Mouse (Mus musculus): ENCODE measurements around the gene Asb15.

The Asb15 gene

DNA sequence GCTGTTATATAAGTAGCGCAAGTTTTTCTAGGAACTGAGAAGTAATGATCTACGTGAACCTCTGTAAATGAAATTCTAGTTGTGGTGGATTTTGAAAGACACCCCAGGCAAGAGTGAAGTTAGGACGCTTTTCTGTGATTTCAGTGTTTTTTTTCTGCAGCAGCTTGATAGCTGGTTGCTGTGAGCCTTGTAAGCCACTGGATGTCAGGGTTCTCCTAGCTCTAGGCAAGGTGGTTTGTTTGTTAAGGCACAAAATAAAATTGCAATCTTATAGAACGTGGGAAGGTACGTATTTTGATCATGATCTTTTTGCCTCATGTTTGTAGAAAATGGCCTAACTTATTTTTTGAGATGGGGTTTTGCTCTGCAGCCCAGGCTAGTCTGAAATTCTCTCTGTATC is 41.0 kb downstream of the Asb15 start:
- no peak for DNase-seq (ENCODE audit: low spot score)

DNA sequence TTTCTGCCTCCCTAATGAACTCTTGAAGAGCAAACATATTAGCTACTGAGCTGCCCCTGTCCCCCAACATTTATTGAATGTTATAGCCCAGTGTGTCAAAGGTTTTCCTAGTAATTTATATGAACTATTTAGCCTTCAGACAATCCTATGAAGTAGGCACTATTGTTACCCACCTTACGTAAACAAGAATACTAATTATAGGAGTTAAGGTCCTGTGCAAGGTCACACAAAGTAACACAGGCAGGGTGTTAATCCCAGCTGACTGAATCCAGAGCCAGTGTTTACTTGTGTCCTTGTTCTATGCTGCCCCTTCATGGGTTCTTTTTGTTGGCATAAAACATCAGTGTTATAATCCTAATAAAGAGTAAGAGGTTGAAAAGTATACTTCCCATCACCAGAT is 41.8 kb downstream of the Asb15 start:
- peak; percentile 7 for DNase-seq (ENCODE audit: low spot score)

DNA sequence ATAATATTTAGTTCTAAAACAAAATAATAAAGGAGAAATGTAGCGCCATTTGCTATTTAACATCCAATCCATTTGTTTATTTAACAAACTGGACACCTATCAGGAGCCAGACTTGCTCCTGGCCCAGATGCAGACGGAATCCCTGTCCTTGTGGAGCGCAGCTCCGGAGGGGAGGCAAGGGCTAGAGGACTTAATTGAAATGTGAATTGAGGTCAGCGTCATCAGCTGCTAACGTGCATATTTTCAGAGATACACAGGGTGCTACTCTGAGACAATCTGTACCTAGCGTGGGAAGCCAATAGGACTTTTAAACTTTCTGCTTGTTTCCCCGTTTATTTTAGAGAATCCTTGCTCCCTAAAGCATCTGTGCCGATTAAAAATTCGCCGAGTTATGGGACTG is 42.3 kb downstream of the Asb15 start:
- DNase-seq (ENCODE audit: low spot score) = peak; percentile 9

DNA sequence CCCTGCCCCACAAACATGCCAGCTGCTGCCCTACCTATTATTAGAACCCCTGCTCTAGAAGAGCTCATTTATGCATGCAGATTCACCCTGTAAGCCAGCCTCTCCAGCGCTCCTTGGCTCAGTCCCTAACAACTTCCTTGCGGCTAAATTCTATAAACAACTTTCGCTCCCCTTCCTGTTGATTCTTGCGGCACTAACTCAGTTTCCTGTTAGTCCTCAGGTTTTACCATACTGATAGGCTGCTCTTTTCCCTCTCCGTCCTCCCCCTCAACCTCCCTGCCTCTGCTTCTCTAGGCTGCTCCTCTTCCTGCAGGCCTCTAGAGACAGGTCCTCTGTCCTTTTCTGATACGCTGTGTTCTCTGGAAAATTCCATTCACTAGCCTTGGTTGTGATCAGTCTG is 43.2 kb downstream of the Asb15 start:
- no peak for DNase-seq (ENCODE audit: low spot score)

DNA sequence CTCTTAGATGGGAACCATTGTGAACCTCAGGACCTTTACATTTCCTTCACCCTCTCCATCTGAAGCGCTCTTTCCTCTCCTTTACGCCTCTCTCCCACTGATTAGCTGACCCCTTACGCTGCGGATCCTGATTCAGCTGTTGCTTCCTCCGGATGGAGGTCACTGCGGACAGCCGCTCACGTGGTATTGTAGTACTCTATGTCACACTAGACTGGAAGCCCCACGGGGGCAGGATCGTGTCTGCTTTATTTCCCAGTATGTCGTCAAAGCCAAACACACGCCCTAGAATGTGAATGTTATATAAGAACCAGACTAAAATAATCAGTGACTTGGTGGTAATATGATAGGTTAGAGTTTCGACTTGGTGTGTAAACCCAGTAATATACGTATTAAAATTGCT is 44.5 kb downstream of the Asb15 start:
- DNase-seq (ENCODE audit: low spot score) = no peak

DNA sequence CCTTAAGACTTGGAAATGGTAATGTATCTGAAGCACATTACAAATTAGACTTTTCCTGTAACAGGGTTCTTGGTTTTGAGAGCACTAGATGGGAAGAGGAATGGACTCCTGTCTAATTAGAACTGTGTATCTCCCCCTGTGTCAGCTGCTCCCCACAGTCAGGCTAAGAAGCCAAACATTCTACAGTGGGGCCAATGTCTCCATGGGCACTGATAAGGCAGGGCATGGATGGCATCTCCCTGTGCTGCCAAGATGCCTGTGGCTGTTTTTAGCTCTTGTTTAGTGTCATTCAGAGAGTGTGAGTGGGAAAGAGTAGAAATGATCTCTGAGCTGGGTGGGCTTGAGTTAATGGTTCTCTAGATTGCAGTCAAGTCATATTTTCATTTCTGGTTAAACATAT is 45.4 kb downstream of the Asb15 start:
- DNase-seq (ENCODE audit: low spot score) = no peak

DNA sequence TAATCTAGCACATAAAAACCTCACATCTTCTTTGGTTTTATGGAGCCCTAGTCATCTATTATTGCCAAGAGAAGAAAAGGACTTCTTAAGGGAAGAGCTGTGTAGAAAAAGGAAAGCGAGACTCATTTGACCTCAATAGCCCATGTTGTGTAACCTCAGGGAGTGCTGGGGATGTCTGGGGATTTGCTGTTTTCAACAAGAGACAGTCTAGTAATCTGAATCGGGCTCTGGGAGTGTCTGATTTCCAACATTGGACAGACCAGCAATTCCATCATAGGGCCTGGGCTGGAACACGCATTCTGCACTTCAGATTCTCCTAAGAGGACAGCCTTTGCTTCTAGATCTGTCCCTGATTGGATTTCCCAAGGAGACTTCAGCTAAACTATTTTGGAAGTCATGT is 55.5 kb downstream of the Asb15 start:
- no peak for DNase-seq (ENCODE audit: low spot score)

DNA sequence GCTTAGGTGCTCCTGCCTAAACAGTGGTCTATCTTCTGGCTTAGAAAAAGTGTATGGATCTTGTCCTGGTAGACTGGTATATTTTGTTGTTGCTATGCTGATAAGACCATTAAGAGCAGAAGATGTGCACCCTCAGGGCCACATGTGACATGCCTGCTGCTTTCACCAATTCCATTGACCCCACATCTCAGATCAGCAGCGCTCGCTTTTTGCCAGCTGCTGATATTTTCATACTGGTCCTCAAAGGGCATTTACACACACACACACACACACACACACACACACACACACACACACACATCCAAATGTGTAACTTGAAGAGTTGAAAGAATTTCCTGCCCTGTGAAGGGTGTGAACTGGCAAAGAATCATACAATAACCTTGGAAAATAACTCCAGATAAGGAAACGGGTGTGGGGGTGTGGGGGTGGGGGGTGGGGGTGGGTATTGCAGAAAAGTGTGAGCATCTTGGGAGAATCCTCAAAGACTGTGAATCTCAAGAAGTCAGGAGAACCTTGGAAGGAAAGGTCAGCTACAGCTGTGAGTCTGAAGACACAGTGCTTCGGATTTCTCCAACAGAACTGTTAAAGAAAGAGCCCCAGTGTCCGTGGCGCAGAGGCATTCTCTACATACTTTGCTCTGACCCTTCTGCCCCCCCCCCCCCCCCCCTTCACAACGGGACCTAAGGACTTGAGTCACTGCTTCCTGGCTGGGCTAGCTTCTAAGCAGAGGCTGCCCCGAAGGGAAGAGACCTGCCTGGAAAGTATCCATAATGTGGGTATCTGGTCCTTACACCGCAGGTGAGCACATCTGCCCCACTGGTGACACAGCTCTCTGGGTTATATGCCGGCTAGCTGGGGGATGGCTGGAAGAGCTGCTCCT is 57.7 kb downstream of the Asb15 start:
- no peak for DNase-seq (ENCODE audit: low spot score)

DNA sequence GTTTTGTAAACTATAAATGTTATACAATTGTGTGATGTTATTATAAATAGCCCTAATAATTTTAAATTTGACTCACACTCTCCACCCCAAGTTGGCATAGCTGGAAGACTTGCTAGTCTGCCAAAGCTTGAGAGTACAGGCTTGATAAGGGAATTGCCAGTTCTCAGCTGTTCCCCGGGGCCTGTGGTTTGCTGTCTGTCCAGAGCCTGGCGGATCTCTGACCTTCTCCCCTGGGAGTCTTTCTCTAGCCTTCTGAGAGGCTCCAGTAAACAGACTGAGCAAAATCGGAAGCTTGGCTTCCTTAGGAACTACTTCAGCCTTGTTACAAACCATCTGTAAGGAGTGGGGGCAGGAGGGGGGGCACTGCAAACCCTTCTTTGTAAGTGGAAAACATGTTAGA is 58.9 kb downstream of the Asb15 start:
- peak; percentile 17 for DNase-seq (ENCODE audit: low spot score)

DNA sequence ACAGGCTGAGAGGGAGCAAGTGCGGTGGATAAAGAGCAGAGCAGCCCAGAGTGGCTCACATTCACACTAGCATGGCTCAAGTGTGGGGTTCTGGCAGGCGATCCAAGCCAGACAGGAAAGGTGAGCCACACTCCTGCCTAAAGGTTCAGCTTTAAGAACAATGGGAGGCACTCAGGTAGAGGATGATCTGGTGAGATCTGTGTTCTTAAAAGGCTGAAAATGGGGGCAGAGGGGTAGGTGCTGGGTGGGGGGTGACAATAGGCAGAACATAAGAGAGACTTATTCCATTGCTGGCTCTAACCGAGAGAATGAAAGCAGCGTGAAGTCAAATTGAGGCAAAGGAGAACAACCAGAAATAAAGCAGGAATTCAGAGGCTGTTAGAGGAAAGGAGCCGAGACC is 62.3 kb downstream of the Asb15 start:
- no peak for DNase-seq (ENCODE audit: low spot score)

DNA sequence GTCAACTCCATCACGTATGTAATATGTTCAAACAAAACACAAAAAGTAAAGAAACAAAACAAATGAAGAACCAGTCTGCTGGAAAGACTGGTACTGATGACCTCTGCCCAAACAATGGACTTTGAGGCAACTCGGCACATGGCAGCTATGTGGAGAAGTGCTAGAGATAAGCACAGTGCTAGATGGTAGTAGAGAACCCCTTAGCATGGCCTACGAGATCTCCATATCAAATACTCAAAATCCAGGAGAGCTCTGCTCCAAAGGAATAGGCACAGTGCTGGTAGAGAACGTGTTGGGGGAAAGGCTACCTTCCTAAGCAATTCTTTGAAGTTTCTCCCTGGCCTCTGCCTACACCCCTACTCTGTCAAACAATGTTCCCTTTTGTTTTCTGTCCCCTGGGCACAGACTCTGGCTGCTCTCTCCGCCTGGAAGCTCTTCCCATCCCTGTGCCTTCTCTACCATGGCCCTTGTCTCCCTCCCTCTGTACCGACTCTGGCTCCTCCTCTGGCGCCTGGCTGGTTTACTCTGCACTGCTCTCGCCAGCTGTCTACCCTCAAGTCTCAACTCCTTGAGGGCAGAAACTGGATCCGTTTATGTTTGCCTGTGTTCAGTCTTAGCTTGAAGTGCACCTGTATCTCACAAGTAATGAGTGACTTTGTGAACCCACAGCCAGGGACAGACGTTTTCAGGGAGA is 63.7 kb downstream of the Asb15 start:
- DNase-seq (ENCODE audit: low spot score) = no peak

DNA sequence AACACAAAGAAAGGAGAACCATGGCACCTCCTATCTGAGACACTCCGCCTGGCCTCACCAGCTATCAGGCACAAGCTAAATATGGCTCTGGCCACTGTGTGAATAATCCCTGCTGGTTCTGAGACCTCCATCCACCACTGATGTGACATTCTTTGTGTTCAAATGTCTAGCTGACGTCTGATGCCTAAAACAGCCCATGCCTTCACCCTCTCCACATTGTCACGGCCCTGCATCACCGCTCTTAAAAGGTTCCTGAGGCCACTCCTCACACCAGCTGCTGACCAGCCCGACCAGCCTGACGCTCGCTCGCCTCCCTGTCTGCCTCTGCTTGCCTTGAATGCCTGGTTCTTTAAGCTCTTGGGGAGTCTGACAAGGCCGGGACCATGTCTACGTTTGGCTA is 69.6 kb downstream of the Asb15 start, which contains the start of gene Lmod2:
Gene Lmod2, plus strand, starts transcription at position 263 of the 400 bp plus-strand sequence.
- DNase-seq (ENCODE audit: low spot score) = no peak

DNA sequence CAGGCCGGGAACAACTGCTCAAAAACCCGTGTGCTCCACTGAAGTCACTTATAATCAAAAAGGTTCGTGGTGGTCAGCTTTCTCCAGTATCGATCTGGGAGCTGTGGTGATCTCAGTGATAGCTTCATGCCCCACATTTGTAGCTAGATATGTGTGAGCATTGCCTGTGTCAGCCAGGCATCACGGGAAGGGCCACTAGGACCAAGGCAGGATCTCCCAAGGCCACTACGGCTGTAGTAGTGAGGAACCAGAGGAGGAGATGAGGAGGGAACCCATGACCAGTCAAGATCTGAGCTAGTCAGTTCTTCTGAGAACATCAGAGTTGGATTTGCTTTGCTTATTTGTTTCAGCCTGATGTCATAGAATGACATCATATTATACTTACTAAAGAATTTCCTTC is 71.2 kb downstream of the Asb15 start:
- DNase-seq (ENCODE audit: low spot score) = no peak

DNA sequence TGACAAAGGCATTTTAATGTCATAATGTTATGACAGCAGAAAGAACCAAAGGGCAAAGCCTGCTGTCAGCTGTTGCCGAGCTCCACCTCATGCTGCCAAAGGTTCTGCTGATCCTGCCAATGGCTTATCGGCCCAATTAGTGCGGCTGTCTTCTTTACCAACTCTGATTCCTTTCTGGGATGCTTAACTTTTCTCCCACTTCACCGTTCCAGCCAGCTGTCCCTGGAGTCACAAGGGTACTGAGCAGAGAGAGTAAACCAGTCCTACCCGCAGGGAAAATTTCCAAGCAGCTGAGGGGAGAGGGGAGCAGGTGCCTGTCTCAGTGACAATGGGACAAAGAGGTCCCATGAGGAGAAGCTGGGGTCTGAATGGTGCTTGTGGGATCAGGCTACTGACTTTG is 71.7 kb downstream of the Asb15 start:
- no peak for DNase-seq (ENCODE audit: low spot score)

DNA sequence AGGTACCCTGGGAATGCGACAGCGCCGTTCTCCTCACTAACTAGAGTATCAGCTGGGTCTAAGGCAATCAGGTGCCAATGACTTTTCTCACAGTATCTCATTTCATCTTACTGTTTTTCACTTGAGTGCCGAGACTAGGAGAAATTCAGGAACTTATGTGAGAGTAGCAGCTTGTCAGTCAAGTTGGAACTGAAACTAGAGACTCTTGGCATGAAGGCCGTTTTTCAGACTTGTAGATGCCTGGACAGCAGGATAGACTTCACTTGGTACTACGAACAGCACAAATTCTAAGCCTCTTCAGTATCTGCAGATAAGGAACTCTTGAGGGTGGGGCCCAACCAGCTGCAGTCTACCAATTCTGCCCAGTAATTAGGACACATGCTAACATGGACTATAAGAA is 72.2 kb downstream of the Asb15 start:
- DNase-seq (ENCODE audit: low spot score) = no peak

DNA sequence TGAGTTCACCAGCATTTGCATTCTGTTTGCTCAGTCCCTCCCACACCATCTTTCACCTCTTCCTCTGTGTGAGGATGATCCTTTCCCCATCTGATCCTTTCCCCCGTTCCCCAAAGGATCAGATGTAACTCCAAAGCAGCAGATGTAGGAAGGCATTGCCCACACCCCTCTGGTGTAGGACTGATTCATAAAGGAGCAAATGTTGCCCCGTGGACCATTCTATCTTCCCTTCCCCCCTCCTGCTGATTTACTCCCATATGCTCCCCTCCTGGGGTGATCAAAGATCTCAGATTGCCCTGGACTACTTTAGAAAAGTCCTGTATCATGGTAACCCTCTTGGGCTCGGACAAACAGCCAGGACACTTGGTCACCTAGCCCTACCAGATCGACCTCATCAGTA is 72.8 kb downstream of the Asb15 start:
- DNase-seq (ENCODE audit: low spot score) = no peak

DNA sequence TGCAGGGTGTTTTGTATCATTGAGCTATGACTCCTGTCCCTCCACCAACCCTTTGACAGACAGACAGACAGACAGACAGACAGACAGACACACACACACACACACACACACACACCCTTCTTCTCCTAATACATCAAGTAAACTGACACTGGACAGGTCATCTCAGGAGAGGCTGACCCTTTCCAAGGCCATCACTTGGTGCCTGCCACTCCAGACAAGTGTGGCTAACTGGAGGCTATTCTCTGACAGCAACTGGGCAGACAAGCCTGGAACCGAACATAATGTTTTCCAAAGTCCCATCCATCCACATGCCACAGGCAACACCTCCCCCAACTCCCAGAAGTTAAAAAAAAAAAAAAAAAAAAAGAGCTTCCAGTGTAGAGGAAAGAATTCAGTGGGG is 73.7 kb downstream of the Asb15 start:
- no peak for DNase-seq (ENCODE audit: low spot score)

DNA sequence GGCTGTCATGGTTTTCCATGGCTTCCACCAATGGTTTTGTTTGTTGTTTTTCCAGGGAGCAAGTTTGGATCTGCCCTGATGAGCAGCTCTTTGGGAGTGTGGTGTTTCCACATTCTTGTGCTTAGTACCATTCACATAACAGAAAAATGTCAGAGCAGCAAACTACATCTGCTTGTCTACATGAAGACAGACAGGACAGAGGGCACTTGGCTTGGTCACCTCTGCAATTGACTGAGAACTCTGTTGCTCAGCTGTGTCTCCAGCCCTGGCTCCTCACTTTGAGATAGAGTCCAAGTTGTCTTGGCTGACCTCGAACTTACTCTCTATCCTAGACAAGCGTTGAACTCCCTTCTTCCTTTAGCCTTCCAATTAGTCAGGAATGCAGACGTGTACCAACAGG is 74.4 kb downstream of the Asb15 start:
- DNase-seq (ENCODE audit: low spot score) = no peak

DNA sequence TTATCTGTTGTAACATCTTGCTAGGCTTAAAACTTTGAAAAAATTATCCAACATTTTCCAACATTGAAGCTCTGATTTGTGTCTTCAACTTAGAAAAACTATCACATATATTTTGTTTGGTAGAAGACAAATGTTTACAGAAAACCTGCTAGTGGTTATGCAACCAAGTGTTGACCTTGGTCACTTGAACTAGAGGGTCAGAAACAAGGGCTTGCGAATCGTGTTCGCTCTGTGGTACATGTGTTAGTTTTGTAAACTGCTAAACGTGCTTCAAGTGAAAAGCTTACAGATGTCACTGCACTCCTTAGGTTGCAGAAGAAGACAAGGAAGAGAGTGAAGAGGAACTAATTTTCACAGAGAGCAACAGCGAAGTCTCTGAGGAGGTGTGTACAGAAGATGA is 75.0 kb downstream of the Asb15 start:
- no peak for DNase-seq (ENCODE audit: low spot score)

DNA sequence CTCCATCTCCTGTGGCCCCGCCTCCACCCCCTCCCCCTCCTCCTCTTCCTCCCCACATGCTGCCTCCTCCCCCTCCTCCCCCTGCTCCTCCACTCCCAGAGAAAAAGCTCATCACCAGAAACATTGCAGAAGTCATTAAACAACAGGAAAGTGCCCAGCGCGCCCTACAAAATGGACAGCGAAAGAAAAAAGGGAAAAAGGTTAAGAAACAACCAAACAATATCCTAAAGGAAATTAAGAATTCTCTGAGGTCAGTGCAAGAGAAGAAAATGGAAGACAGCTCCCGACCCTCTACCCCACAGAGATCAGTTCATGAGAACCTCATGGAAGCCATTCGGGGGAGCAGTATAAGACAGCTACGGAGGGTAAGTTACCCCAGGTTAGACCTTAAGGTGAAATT is 76.3 kb downstream of the Asb15 start:
- no peak for DNase-seq (ENCODE audit: low spot score)

DNA sequence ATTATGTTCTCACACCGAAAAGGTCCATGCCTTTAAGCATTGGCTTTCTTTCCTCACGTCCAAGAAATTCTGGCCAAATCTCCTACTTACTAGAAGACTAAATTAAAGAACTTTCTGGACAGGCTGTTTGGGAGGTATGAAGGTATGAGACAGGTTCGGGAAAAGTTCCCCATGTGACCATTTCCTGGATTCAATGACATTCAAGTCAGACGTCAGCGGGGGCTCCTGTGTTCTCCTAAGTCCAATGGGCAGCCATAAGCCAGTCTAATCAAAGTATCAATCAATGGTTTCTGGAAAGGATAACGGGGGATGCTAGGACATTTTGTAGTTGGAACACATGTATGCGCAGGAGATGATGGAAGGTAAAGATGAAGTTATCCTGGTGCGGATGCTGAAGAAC is 77.7 kb downstream of the Asb15 start:
- no peak for DNase-seq (ENCODE audit: low spot score)

DNA sequence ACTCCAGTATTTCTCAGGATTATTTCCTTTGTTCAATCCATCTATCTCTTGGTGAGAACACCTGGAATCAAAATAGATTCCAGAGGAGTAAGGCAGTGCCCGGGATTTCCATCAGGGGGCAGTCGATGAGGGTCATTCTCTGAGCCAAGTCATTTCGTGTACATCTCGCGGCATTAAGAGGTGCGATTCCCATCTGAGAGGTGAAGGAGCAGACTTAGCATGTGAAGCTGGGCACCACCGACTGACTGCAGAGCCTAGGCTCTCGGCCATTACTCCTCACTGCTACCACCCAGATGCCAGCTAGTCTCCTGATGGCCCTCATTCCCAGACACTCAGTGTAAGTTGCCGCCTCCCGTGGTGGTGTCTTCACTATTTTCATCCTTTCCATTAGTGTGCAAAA is 78.6 kb downstream of the Asb15 start:
- no peak for DNase-seq (ENCODE audit: low spot score)

DNA sequence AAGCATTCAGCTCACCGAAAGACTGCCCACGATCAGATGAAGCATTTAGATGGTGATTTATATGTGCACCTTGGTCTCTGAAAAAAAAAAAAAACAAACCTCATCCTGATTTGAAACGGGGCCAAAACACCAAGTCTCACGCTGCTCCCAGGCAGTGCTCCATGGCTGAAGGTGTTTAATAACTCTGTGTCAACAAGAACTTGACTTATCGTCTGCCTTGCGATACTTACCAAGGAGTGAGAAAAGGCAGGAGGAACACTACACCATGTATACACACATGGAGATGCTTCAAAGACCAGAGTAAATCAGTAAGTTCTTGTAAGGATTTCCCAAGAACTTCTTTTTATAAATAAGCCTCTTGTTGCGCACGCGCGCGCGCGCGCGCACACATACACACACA is 79.6 kb downstream of the Asb15 start:
- no peak for DNase-seq (ENCODE audit: low spot score)

DNA sequence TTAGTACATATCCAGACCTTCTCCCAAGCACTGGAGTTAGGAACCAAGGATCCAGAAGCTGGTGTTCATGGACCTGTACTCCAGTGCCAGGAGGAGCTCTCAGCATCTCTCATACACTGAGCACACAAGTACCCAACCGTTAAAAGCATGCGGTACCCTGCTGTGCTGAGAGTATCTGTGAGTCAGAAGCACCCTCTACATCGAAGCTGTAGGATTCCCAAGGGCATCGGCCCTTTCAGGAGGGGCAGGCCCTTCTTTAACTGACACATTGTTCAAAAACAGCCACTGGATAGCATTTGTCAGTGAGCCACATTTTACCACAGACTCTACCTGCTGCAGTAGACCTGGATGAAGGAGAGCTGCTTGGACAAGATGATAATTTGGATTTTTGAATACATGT is 80.2 kb downstream of the Asb15 start:
- no peak for DNase-seq (ENCODE audit: low spot score)

Measured in retina, embryonic 14.5 days (tissue).